Mouse (Mus musculus) testis, postnatal 14 days (tissue): ENCODE data around the gene Myd88.

ENCODE experiments used
- DNase-seq: peaks from one replicate; pipeline ENCODE4 v3.0.0; 2021; ENCODE audit warnings: low spot score

Gene Myd88

GRCm38 (mm10) chr9:119340212-119340580 lies 1.0 kb downstream of the Myd88 start:
- no peak for DNase-seq

- DNase-seq, result peak; percentile 63
These were observed 1.5 kb downstream of the Myd88 start, which contains the start of gene Acaa1a for GRCm38 (mm10) chr9:119339558-119340211. TSS of gene Acaa1a (plus strand) at chr9:119339676.

GRCm38 (mm10) chr9:119339106-119339505 lies 2.1 kb downstream of the Myd88 start:
- DNase-seq, result no peak

- no peak for DNase-seq
These were observed 2.9 kb downstream of the Myd88 start for GRCm38 (mm10) chr9:119338350-119338749.

- DNase-seq, result no peak
These were observed 3.4 kb downstream of the Myd88 start for GRCm38 (mm10) chr9:119337842-119338241.

- DNase-seq, result no peak
These were observed 5.6 kb downstream of the Myd88 start for GRCm38 (mm10) chr9:119335571-119335970.

- no peak for DNase-seq
These were observed 6.4 kb downstream of the Myd88 start for GRCm38 (mm10) chr9:119334834-119335233.

GRCm38 (mm10) chr9:119334324-119334723 lies 6.9 kb downstream of the Myd88 start:
- no peak for DNase-seq

GRCm38 (mm10) chr9:119330186-119330963 lies 10.8 kb downstream of the Myd88 start:
- no peak for DNase-seq

GRCm38 (mm10) chr9:119328488-119328887 lies 12.7 kb downstream of the Myd88 start:
- no peak for DNase-seq

GRCm38 (mm10) chr9:119324130-119324529 lies 17.1 kb downstream of the Myd88 start:
- DNase-seq, result no peak

- no peak for DNase-seq
These were observed 18.0 kb downstream of the Myd88 start for GRCm38 (mm10) chr9:119323260-119323645.

- DNase-seq, result peak; percentile 99
These were observed 18.6 kb downstream of the Myd88 start, which contains the start of gene Oxsr1 for GRCm38 (mm10) chr9:119322289-119323259. TSS of gene Oxsr1 (minus strand) at chr9:119322427.

- peak; percentile 72 for DNase-seq
These were observed 19.6 kb downstream of the Myd88 start for GRCm38 (mm10) chr9:119321392-119322229.

- no peak for DNase-seq
These were observed 20.3 kb downstream of the Myd88 start for GRCm38 (mm10) chr9:119320946-119321345.

GRCm38 (mm10) chr9:119320446-119320845 lies 20.8 kb downstream of the Myd88 start:
- no peak for DNase-seq

- DNase-seq, result no peak
These were observed 22.3 kb downstream of the Myd88 start for GRCm38 (mm10) chr9:119318891-119319290.

GRCm38 (mm10) chr9:119313096-119313495 lies 28.1 kb downstream of the Myd88 start:
- no peak for DNase-seq

GRCm38 (mm10) chr9:119309067-119309466 lies 32.1 kb downstream of the Myd88 start:
- DNase-seq, result no peak

- no peak for DNase-seq
These were observed 35.3 kb downstream of the Myd88 start for GRCm38 (mm10) chr9:119305863-119306262.

GRCm38 (mm10) chr9:119298563-119298962 lies 42.6 kb downstream of the Myd88 start:
- DNase-seq, result no peak
